In the genomic region with DNA sequence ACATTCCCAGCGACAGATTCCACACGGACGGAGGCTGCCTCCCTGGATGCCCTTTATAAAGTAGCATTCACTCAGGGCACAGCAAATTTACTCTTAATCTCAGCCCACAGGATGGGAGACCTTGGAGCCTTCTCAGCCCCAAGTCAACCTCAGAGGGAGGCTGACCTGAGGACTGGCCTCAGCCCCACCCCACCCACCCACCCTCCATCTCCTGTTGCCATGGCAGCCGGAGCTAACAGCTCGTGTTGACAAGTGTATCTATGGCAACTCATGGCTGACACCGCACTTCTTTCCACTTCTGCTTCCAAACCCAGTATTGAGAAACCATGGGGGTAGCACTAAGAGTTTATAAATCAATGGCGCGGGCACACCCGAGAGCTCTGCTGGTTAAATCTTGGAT, we compare ENCODE assay signal across 8 mouse cellular contexts. TPM values are rescaled to one million over a fixed set of nuclear protein-coding genes. Genes with fewer than 3 reads are reported as not detected.
A peak's percentile ranks its signal among the peaks of the same experiment; 100 is the strongest.
DNase-seq lines count a peak whose midpoint lies in the region; ATAC-seq lines count a peak whose summit lies in the region.

No protein-coding gene starts in this region.

- H3K4me2 ChIP-seq in hindbrain, embryonic 16.5 days (ENCODE audit: low read length), result no peak overlapping the region

- peak; percentile 81 for DNase-seq in R1 (ENCODE audit: low read depth, low spot score)
- peak; percentile 73 for DNase-seq in embryo, embryonic 10.5 days (ENCODE audit: low spot score)
- peak; percentile 70 for DNase-seq in midbrain, embryonic 10.5 days (ENCODE audit: low spot score)
- DNase-seq in adrenal gland, postnatal 36 days, result no peak
- no peak for DNase-seq in right cerebral cortex, adult 2 months (ENCODE audit: low spot score in 2 of 2)
- DNase-seq in heart, postnatal 36 days, result no peak

- peaks cover 9% of the 10 kb centered on the region; the same call in 1 of the 2 replicates for H3K4me1 ChIP-seq in hindbrain, embryonic 16.5 days (ENCODE audit: control insufficient read depth, insufficient read depth, low read depth, low read length)
- H3K4me1 ChIP-seq in midbrain, embryonic 10.5 days, result peaks cover 25% of the 10 kb centered on the region

- H3K27ac ChIP-seq in hindbrain, embryonic 16.5 days (ENCODE audit: low read depth, low read length), result no peak overlapping the region
- no peak overlapping the region for H3K27ac ChIP-seq in midbrain, embryonic 10.5 days (replicated peaks)

- H3K9ac ChIP-seq in hindbrain, embryonic 16.5 days (ENCODE audit: low read depth, low read length), result no peak overlapping the region

- no peaks in the 10 kb centered on the region for H3K9me3 ChIP-seq in hindbrain, embryonic 16.5 days (ENCODE audit: control insufficient read depth, low read length)
- no peaks in the 10 kb centered on the region for H3K9me3 ChIP-seq in midbrain, embryonic 10.5 days (replicated peaks)

- ATAC-seq in hindbrain, embryonic 16.5 days, result peak; percentile 50
- no peak for ATAC-seq in erythroid progenitor cell, adult 5-6 weeks (replicated peaks; ENCODE audit: low FRiP score, poor library complexity, severe bottlenecking)

- intact Hi-C loops in heart, postnatal 36 days (cut with DNase I), result no loop called here

- H3K27me3 ChIP-seq in hindbrain, embryonic 16.5 days (replicated peaks; ENCODE audit: control insufficient read depth, insufficient read depth, low read length), result no peaks in the 10 kb centered on the region
- no peaks in the 10 kb centered on the region for H3K27me3 ChIP-seq in midbrain, embryonic 10.5 days (ENCODE audit: low read depth, poor library complexity, severe bottlenecking)

- WGBS in hindbrain, embryonic 16.5 days, result 28% methylated on average over 9 of the region's 9 CpGs
- 41% methylated on average over 9 of the region's 9 CpGs for WGBS in midbrain, embryonic 10.5 days

- H3K36me3 ChIP-seq in hindbrain, embryonic 16.5 days (ENCODE audit: control insufficient read depth, insufficient read depth, low read length), result no peaks in the 10 kb centered on the region
- no peaks in the 10 kb centered on the region for H3K36me3 ChIP-seq in midbrain, embryonic 10.5 days

- no peak overlapping the region for H3K4me3 ChIP-seq in hindbrain, embryonic 16.5 days (ENCODE audit: low read length)
- no peak overlapping the region for H3K4me3 ChIP-seq in midbrain, embryonic 10.5 days

RNA-seq across cellular contexts. Expression of gene Sgms2, which starts 20.4 kb away (rescaled TPM):
- polyA plus RNA-seq in hindbrain, embryonic 16.5 days (2015; fragmentation: Nextera tagmentation; extraction: Ambion mirVana), result 2.6 and 3.1 TPM in 2 replicates
- polyA plus RNA-seq in midbrain, embryonic 10.5 days (2016; fragmentation: Nextera tagmentation; extraction: Ambion mirVana), result 0.48 and 0.59 TPM in 2 replicates
- 10 to 100 TPM in 1 of 2 experiments, 1 to 10 TPM in 1; 2.7 to 11.2 TPM for total RNA-seq in adrenal gland, postnatal 36 days (2021)
- total RNA-seq in erythroid progenitor cell, adult 5-6 weeks (2015; ENCODE audit: low replicate concordance), result 4.2 and 16.6 TPM in 2 replicates
- total RNA-seq in erythroid progenitor cell, adult 5-6 weeks (2017; ENCODE audit: low replicate concordance), result 3.9 and 4.9 TPM in 2 replicates
- 1 to 10 TPM; 1.4 to 3.2 TPM for total RNA-seq in heart, postnatal 36 days (2021)

Comparison
In these comparisons a context has a peak if more than half of its experiments do, and no peak if none do; other contexts are left out.
1. DNase-seq: peak in R1 (single experiment), embryo, embryonic 10.5 days (single experiment) and midbrain, embryonic 10.5 days (single experiment); none in adrenal gland, postnatal 36 days (0 of 2), right cerebral cortex, adult 2 months (0 of 2) and heart, postnatal 36 days (0 of 2).